Mouse (Mus musculus): ENCODE results near the gene Rmi1.
"Not testable (repeated sequence)": the region's sequence is repeated elsewhere in the genome, so short reads cannot be mapped to it uniquely, and the experiment has no call there.

Rmi1 gene

GRCm38 (mm10) chr13:58401135-58402002 lies 679 bp upstream of the Rmi1 start:
- peak; percentile 92 for DNase-seq (ENCODE audit: low read depth, low spot score)

GRCm38 (mm10) chr13:58402744-58403110 lies 679 bp downstream of the Rmi1 start:
- no peak for DNase-seq (ENCODE audit: low read depth, low spot score)

GRCm38 (mm10) chr13:58403243-58403642 lies 1.2 kb downstream of the Rmi1 start, which contains the start of gene Hnrnpk:
Hnrnpk (minus strand) TSS chr13:58403343.
- not testable (repeated sequence) for DNase-seq (ENCODE audit: low read depth, low spot score)

GRCm38 (mm10) chr13:58411073-58411472 lies 9.0 kb downstream of the Rmi1 start:
- DNase-seq (ENCODE audit: low read depth, low spot score), result no peak

GRCm38 (mm10) chr13:58415374-58415773 lies 13.3 kb downstream of the Rmi1 start:
- DNase-seq (ENCODE audit: low read depth, low spot score), result no peak

- DNase-seq (ENCODE audit: low read depth, low spot score), result no peak
These were observed 13.8 kb downstream of the Rmi1 start for GRCm38 (mm10) chr13:58415838-58416237.

- DNase-seq (ENCODE audit: low read depth, low spot score), result no peak
These were observed 16.6 kb downstream of the Rmi1 start for GRCm38 (mm10) chr13:58418656-58419055.

GRCm38 (mm10) chr13:58419266-58419665 lies 17.2 kb downstream of the Rmi1 start:
- no peak for DNase-seq (ENCODE audit: low read depth, low spot score)

- DNase-seq (ENCODE audit: low read depth, low spot score), result no peak
These were observed 19.0 kb downstream of the Rmi1 start for GRCm38 (mm10) chr13:58421026-58421425.

GRCm38 (mm10) chr13:58422242-58422641 lies 20.2 kb downstream of the Rmi1 start:
- DNase-seq (ENCODE audit: low read depth, low spot score), result no peak

GRCm38 (mm10) chr13:58423061-58423660 lies 21.1 kb downstream of the Rmi1 start:
- no peak for DNase-seq (ENCODE audit: low read depth, low spot score)

GRCm38 (mm10) chr13:58439716-58440115 lies 37.7 kb downstream of the Rmi1 start:
- DNase-seq (ENCODE audit: low read depth, low spot score), result no peak

- no peak for DNase-seq (ENCODE audit: low read depth, low spot score)
These were observed 41.3 kb downstream of the Rmi1 start for GRCm38 (mm10) chr13:58443326-58443725.

GRCm38 (mm10) chr13:58443787-58444186 lies 41.7 kb downstream of the Rmi1 start:
- peak; percentile 25 for DNase-seq (ENCODE audit: low read depth, low spot score)

GRCm38 (mm10) chr13:58446541-58446940 lies 44.5 kb downstream of the Rmi1 start:
- DNase-seq (ENCODE audit: low read depth, low spot score), result no peak

GRCm38 (mm10) chr13:58450459-58451182 lies 48.6 kb downstream of the Rmi1 start:
- no peak for DNase-seq (ENCODE audit: low read depth, low spot score)

GRCm38 (mm10) chr13:58452246-58452645 lies 50.2 kb downstream of the Rmi1 start:
- no peak for DNase-seq (ENCODE audit: low read depth, low spot score)

GRCm38 (mm10) chr13:58452651-58453413 lies 50.8 kb downstream of the Rmi1 start:
- peak; percentile 13 for DNase-seq (ENCODE audit: low read depth, low spot score)

GRCm38 (mm10) chr13:58453541-58453940 lies 51.5 kb downstream of the Rmi1 start:
- peak; percentile 40 for DNase-seq (ENCODE audit: low read depth, low spot score)

GRCm38 (mm10) chr13:58456547-58456946 lies 54.5 kb downstream of the Rmi1 start:
- no peak for DNase-seq (ENCODE audit: low read depth, low spot score)

GRCm38 (mm10) chr13:58458811-58459210 lies 56.8 kb downstream of the Rmi1 start:
- DNase-seq (ENCODE audit: low read depth, low spot score), result not testable (repeated sequence)

Data from CD4-positive, CD25-positive, alpha-beta regulatory T cell, adult 2 months (primary cell).